Mouse (Mus musculus): ENCODE measurements around the gene Btbd19. TPM values are rescaled to one million over a fixed set of nuclear protein-coding genes. Genes with fewer than 3 reads are reported as not detected.

Btbd19 gene
- polyA plus RNA-seq, 1 experiment from 2014 or later, result 8.3 TPM

DNA sequence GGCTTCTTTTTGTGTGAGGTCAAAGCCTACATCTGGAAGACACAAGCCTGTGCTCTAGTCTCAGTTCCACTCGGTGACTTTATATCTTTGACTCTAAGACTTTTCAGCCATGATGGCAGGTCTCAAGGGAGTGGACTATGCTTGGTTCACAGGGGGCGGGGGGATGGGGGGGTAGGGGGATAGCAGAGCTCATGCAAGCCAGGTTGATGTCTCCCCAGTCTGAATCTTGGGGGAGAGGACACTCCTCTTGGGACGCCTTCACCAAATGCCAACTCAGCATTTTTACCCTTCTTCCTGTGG lies 1.4 kb downstream of the Btbd19 start:
- Histone ChIP-seq H3K27me3 (replicated peaks; ENCODE audit: control insufficient read depth, insufficient read depth, low read length) (no peaks in the 10 kb centered on the region), H3K4me1 (replicated peaks; ENCODE audit: control insufficient read depth, insufficient read depth, low read length) (peaks cover 35% of the 10 kb centered on the region), H3K27ac (ENCODE audit: low read depth, low read length) (no peak overlapping the region; the same call in 1 of the 2 replicates), H3K4me3 (ENCODE audit: low read depth, low read length) (no peak overlapping the region), H3K9ac (ENCODE audit: low read depth, low read length) (peak overlapping the region; percentile 50), H3K36me3 (ENCODE audit: control insufficient read depth, insufficient read depth, low read length) (0 out of 2 replicates have a peak, but pooled peaks cover 2% of the 10 kb centered on the region), H3K9me3 (ENCODE audit: control insufficient read depth, low read length) (no peaks in the 10 kb centered on the region), H3K4me2 (peak overlapping the region; percentile 38; the same call in 1 of the 2 replicates)
- 65% methylated on average over 3 of the region's 3 CpGs for WGBS
- ATAC-seq (replicated peaks; ENCODE audit: low FRiP score) (no peak), DNase-seq (ENCODE audit: low spot score) (no peak)

DNA sequence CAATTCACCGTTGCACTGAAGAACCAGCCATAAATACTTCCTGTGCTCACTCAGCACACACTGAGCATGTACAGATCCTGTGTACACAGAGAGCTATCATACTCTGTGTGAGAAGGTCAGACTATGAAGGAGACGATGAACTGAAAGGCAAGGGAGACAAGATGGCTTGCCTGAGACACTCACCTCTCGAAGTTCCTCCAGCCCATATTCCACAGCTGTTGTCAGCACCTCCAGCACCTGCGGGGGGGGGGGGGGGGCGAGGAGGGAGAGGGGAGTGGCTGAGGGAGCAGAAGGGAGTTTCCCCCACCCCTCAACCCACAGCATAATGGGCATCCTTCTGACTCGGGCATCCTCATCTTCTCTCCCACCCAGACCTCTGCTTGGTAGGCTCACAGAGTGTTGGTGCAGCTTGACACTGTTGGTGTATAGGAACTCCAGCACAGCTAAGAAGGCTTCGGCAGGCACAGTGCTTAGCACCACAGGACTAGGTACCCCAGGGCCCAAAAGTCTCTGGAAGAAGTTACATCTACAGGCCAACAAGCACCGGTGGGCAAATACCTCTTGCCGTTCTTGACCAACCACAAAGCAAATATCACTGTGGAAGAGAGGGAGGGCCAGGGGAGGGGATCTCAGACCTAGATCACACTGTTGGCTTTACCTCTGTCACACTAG lies 1.8 kb downstream of the Btbd19 start:
- ATAC-seq (replicated peaks; ENCODE audit: low FRiP score), result no peak
- no peak for DNase-seq (ENCODE audit: low spot score)
- H3K4me1 ChIP-seq (replicated peaks; ENCODE audit: control insufficient read depth, insufficient read depth, low read length), result peaks cover 35% of the 10 kb centered on the region

DNA sequence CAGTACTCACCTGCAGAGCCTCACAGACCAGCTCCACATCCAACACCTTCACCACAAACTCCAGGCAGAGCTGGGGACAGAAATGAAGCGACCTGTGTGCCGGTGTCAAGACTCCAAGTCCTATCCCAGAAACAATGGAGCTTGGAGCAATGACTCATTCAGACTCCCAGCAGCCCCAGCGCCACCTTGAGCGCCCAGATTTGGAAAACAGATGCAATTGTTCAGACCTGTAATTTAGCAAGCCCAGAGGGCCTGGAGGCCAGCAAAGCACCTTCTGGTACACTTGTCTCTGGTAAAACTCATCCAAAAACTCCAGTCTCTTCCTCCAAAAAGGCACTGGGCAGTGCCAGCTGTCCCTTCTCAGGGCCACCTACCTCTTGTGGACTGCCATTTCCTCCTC lies 3.3 kb downstream of the Btbd19 start:
- no peaks in the 10 kb centered on the region for H3K36me3 ChIP-seq (ENCODE audit: control insufficient read depth, insufficient read depth, low read length)
- no peak for DNase-seq (ENCODE audit: low spot score)
- H3K4me2 ChIP-seq, result no peak overlapping the region
- H3K27ac ChIP-seq (ENCODE audit: low read depth, low read length), result no peak overlapping the region
- 91% methylated on average over 4 of the region's 4 CpGs for WGBS
- no peak overlapping the region for H3K4me3 ChIP-seq (ENCODE audit: low read depth, low read length)
- H3K9me3 ChIP-seq (ENCODE audit: control insufficient read depth, low read length), result no peaks in the 10 kb centered on the region
- H3K27me3 ChIP-seq (replicated peaks; ENCODE audit: control insufficient read depth, insufficient read depth, low read length), result no peaks in the 10 kb centered on the region
- ATAC-seq (replicated peaks; ENCODE audit: low FRiP score), result no peak
- no peak overlapping the region for H3K9ac ChIP-seq (ENCODE audit: low read depth, low read length)
- peaks cover 35% of the 10 kb centered on the region for H3K4me1 ChIP-seq (replicated peaks; ENCODE audit: control insufficient read depth, insufficient read depth, low read length)

More for the DNA sequence above, 1.8 kb downstream of the Btbd19 start:
- whole genome bisulfite sequencing, result 77% methylated on average over 7 of the region's 9 CpGs
- no peak overlapping the region for H3K9ac ChIP-seq (ENCODE audit: low read depth, low read length)
- H3K4me2 ChIP-seq, result no peak overlapping the region
- H3K36me3 ChIP-seq (ENCODE audit: control insufficient read depth, insufficient read depth, low read length), result 0 out of 2 replicates have a peak, but pooled peaks cover 2% of the 10 kb centered on the region
- no peak overlapping the region for H3K27ac ChIP-seq (ENCODE audit: low read depth, low read length)
- no peak overlapping the region for H3K4me3 ChIP-seq (ENCODE audit: low read depth, low read length)
- no peaks in the 10 kb centered on the region for H3K27me3 ChIP-seq (replicated peaks; ENCODE audit: control insufficient read depth, insufficient read depth, low read length)
- no peaks in the 10 kb centered on the region for H3K9me3 ChIP-seq (ENCODE audit: control insufficient read depth, low read length)

DNA sequence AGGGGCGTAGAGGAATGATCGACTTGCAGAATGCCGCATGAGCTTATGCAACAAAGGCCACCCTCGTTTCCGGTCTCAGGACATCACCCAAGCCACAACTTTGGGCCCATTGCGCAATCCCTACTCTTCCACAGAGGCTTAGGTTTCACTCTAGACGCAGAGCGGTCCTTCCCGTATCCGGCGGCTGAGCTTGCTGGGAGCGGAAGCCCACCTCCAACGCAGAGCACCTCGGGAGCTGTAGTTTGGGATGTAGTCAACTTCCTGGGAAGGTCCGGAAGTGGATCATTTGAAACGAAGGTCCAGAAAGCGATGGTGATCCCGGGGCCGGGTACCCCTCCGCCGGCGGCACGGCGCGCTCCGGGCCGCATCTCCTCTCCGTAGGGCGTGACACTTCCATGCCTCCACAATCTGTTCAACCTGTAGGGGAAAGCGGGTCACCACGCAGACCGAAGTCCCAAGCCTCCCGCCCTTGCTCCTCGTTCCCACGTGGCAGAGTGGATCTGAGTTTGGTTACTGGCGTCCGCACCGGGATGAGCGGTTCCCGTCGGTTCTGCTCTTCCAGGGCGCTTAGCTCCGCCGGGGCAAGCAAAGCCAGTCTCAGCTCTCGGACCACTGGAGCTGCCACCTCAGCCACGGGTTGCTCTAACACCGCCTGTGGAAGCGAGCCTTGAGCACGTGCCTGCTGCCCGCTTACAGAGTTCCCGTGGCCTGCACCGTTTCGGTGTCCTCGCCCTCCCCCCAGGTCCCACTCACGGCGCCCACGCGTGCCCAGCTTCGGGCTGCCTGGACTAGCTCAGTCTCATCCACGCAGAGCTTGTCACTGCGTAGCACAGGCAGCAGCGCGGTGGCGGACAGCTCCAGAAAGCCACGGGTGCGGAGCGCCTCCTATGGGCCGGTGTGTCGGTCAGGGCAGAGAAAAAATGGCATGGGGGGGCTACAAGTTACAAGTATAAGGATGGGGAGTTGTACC lies 4.8 kb downstream of the Btbd19 start:
- Histone ChIP-seq H3K27me3 (replicated peaks; ENCODE audit: control insufficient read depth, insufficient read depth, low read length) (no peaks in the 10 kb centered on the region), H3K4me3 (ENCODE audit: low read depth, low read length) (peak overlapping the region; percentile 70), H3K27ac (ENCODE audit: low read depth, low read length) (peak overlapping the region; percentile 86), H3K4me2 (peak overlapping the region; percentile 99), H3K9me3 (ENCODE audit: control insufficient read depth, low read length) (no peaks in the 10 kb centered on the region), H3K4me1 (replicated peaks; ENCODE audit: control insufficient read depth, insufficient read depth, low read length) (peaks cover 28% of the 10 kb centered on the region), H3K36me3 (ENCODE audit: control insufficient read depth, insufficient read depth, low read length) (no peaks in the 10 kb centered on the region), H3K9ac (ENCODE audit: low read depth, low read length) (peak overlapping the region; percentile 87)
- DNase-seq (ENCODE audit: low spot score) (peak; percentile 87), ATAC-seq (replicated peaks; ENCODE audit: low FRiP score) (peak; percentile 92)
- WGBS, result under 1% methylated on average over 69 of the region's 69 CpGs

DNA sequence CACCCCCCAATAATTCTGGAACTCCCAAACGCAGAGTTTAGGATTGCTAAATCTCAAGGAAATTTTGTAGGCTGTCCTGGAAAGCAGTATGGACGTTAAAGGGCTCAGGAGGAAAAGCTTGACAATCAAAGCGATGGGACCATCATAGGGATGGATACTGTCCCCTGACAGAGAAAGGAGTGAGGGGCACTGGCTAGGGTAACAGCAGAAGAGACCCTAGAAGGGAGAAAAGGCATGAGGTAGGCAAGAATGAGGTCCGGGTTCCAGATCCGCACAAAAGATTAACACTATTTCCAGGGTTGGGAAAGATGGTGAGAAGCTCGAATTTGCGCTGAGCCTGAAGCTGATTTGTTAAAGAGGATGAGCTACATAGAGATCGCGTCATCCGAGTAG lies 5.5 kb downstream of the Btbd19 start:
- ATAC-seq (replicated peaks; ENCODE audit: low FRiP score) (no peak; the same call in 1 of the 2 replicates), DNase-seq (ENCODE audit: low spot score) (no peak)
- Histone ChIP-seq H3K27ac (ENCODE audit: low read depth, low read length) (peak overlapping the region; percentile 86), H3K9ac (ENCODE audit: low read depth, low read length) (peak overlapping the region; percentile 73), H3K4me3 (ENCODE audit: low read depth, low read length) (peak overlapping the region; percentile 70), H3K9me3 (ENCODE audit: control insufficient read depth, low read length) (no peaks in the 10 kb centered on the region), H3K27me3 (replicated peaks; ENCODE audit: control insufficient read depth, insufficient read depth, low read length) (no peaks in the 10 kb centered on the region), H3K36me3 (ENCODE audit: control insufficient read depth, insufficient read depth, low read length) (no peaks in the 10 kb centered on the region), H3K4me2 (peak overlapping the region; percentile 99), H3K4me1 (replicated peaks; ENCODE audit: control insufficient read depth, insufficient read depth, low read length) (peaks cover 21% of the 10 kb centered on the region)
- 6% methylated on average over 10 of the region's 10 CpGs for WGBS

DNA sequence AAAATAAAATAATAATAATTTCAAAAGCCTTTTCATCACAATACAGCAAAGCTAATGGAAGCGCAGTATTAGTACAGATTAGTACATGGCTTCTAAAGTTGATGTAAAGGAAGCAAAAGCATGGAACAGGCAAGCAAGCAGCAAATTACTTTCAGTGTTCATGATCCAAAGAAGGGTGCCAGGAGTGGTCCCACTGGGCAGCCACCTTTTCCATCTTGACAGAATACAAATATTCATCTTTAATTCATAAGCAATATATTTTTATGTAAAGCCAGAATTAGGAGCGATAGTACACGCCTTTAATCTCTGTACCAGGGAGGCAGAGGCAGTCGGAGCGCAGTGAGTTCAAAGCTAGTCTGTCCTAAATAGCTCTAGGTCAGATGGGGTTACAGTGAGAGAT lies 5.9 kb downstream of the Btbd19 start:
- Histone ChIP-seq H3K4me1 (replicated peaks; ENCODE audit: control insufficient read depth, insufficient read depth, low read length) (peaks cover 17% of the 10 kb centered on the region), H3K4me2 (peak overlapping the region; percentile 99), H3K27me3 (replicated peaks; ENCODE audit: control insufficient read depth, insufficient read depth, low read length) (no peaks in the 10 kb centered on the region), H3K9ac (ENCODE audit: low read depth, low read length) (peak overlapping the region; percentile 73), H3K27ac (ENCODE audit: low read depth, low read length) (peak overlapping the region; percentile 86), H3K9me3 (ENCODE audit: control insufficient read depth, low read length) (no peaks in the 10 kb centered on the region), H3K36me3 (ENCODE audit: control insufficient read depth, insufficient read depth, low read length) (no peaks in the 10 kb centered on the region), H3K4me3 (ENCODE audit: low read depth, low read length) (peak overlapping the region; percentile 70)
- DNase-seq (ENCODE audit: low spot score) (no peak), ATAC-seq (replicated peaks; ENCODE audit: low FRiP score) (no peak)
- WGBS, result 79% methylated on average over 5 of the region's 5 CpGs

DNA sequence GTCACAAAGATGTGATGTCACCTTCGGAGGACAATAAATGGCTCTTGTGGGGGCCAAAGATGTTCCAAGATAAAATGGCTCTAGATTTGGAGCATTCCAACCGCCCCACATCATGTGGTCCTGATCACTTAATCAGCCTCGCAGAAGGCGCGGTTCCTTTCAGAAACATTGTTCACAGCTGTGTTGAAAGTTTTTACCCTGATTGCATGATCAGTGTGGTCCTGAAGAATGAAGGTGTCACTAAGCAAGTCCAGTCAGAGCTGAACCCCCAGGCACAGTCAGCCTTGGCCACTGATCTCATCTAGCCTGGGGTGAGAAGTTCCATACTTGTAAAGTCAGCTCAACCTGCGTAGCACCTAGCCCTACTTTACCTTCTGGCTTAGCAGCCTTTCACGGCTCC lies 7.6 kb downstream of the Btbd19 start:
- H3K27me3 ChIP-seq (replicated peaks; ENCODE audit: control insufficient read depth, insufficient read depth, low read length), result no peaks in the 10 kb centered on the region
- ATAC-seq (replicated peaks; ENCODE audit: low FRiP score) (no peak), DNase-seq (ENCODE audit: low spot score) (no peak)
- WGBS, result 91% methylated on average over 7 of the region's 7 CpGs
- no peaks in the 10 kb centered on the region for H3K36me3 ChIP-seq (ENCODE audit: control insufficient read depth, insufficient read depth, low read length)
- H3K9ac ChIP-seq (ENCODE audit: low read depth, low read length), result no peak overlapping the region
- peaks cover 9% of the 10 kb centered on the region for H3K4me1 ChIP-seq (replicated peaks; ENCODE audit: control insufficient read depth, insufficient read depth, low read length)
- no peak overlapping the region for H3K4me2 ChIP-seq
- H3K27ac ChIP-seq (ENCODE audit: low read depth, low read length), result no peak overlapping the region
- no peaks in the 10 kb centered on the region for H3K9me3 ChIP-seq (ENCODE audit: control insufficient read depth, low read length)
- no peak overlapping the region for H3K4me3 ChIP-seq (ENCODE audit: low read depth, low read length)

DNA sequence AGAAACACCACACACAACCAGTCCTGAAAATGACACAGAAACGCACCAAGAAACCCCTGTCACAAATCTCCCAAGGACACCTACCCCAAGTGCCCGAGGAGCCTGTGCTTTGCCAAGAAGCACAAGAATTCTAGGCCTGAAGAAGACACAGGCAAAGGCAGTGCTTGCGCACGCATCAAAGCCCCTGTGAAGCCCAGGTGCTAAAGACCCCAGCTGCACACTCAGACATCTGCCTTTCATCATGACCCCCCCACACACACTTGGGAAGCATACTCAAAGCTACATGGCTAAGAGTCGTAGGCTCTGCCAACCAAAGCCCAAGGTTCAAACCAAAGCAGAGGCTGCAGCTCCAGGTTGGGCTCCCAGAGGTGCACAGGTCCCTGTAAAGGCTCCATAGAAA lies 9.9 kb downstream of the Btbd19 start:
- H3K36me3 ChIP-seq (ENCODE audit: control insufficient read depth, insufficient read depth, low read length), result no peaks in the 10 kb centered on the region
- H3K4me1 ChIP-seq (replicated peaks; ENCODE audit: control insufficient read depth, insufficient read depth, low read length), result peaks cover 4% of the 10 kb centered on the region
- H3K4me2 ChIP-seq, result no peak overlapping the region
- no peak for ATAC-seq (replicated peaks; ENCODE audit: low FRiP score)
- H3K9ac ChIP-seq (ENCODE audit: low read depth, low read length), result no peak overlapping the region
- no peaks in the 10 kb centered on the region for H3K27me3 ChIP-seq (replicated peaks; ENCODE audit: control insufficient read depth, insufficient read depth, low read length)
- WGBS, result 85% methylated on average over 5 of the region's 5 CpGs
- DNase-seq (ENCODE audit: low spot score), result no peak
- no peak overlapping the region for H3K4me3 ChIP-seq (ENCODE audit: low read depth, low read length)
- H3K27ac ChIP-seq (ENCODE audit: low read depth, low read length), result no peak overlapping the region
- no peaks in the 10 kb centered on the region for H3K9me3 ChIP-seq (ENCODE audit: control insufficient read depth, low read length)
